Mouse (Mus musculus): ENCODE measurements around the gene 4930516K23Rik. TPM values are rescaled to one million over a fixed set of nuclear protein-coding genes. Genes with fewer than 3 reads are reported as not detected.

The 4930516K23Rik gene
- not detected in 2 replicates for polyA plus RNA-seq (2015; fragmentation: Nextera tagmentation; extraction: Ambion mirVana)

GRCm38 (mm10) chr7:104061345-104061744, at the start of gene 4930516K23Rik:
Gene 4930516K23Rik, minus strand, starts transcription at chr7:104061445.
- no peaks in the 10 kb centered on the region for H3K4me1 ChIP-seq (replicated peaks; ENCODE audit: control insufficient read depth, insufficient read depth, low read length)
- H3K27me3 ChIP-seq (replicated peaks; ENCODE audit: control insufficient read depth, insufficient read depth, low read length): no peaks in the 10 kb centered on the region
- no peak within 1 kb of the TSS for H3K9ac ChIP-seq (replicated peaks; ENCODE audit: low read depth, low read length)
- no peak within 1 kb of the TSS for H3K4me2 ChIP-seq (ENCODE audit: low read length)
- H3K27ac ChIP-seq (ENCODE audit: low read length): no peak within 1 kb of the TSS
- ATAC-seq: no peak
- 57% methylated on average over 2 of the region's 2 CpGs for WGBS
- H3K9me3 ChIP-seq (ENCODE audit: control insufficient read depth, low read length): no peaks in the 10 kb centered on the region
- no peaks in the 10 kb centered on the region for H3K36me3 ChIP-seq (ENCODE audit: control insufficient read depth, insufficient read depth)
- H3K4me3 ChIP-seq (replicated peaks; ENCODE audit: low read length): no peak within 1 kb of the TSS

GRCm38 (mm10) chr7:104104757-104104972, 43.4 kb upstream of the 4930516K23Rik start, which contains the start of gene Olfr646:
Gene Olfr646, plus strand, starts transcription at chr7:104104873.
- Histone ChIP-seq H3K4me1 (replicated peaks; ENCODE audit: control insufficient read depth, insufficient read depth, low read length) (no peaks in the 10 kb centered on the region), H3K27ac (ENCODE audit: low read length) (no peak within 1 kb of the TSS), H3K9ac (replicated peaks; ENCODE audit: low read depth, low read length) (no peak within 1 kb of the TSS), H3K27me3 (replicated peaks; ENCODE audit: control insufficient read depth, insufficient read depth, low read length) (no peaks in the 10 kb centered on the region), H3K4me2 (ENCODE audit: low read length) (no peak within 1 kb of the TSS), H3K9me3 (ENCODE audit: control insufficient read depth, low read length) (no peaks in the 10 kb centered on the region), H3K4me3 (replicated peaks; ENCODE audit: low read length) (no peak within 1 kb of the TSS), H3K36me3 (ENCODE audit: control insufficient read depth, insufficient read depth) (no peaks in the 10 kb centered on the region)
- ATAC-seq: no peak

GRCm38 (mm10) chr7:104103913-104104756, 42.9 kb upstream of the 4930516K23Rik start:
- H3K4me2 ChIP-seq (ENCODE audit: low read length): no peak overlapping the region
- H3K27ac ChIP-seq (ENCODE audit: low read length): no peak overlapping the region
- H3K4me1 ChIP-seq (replicated peaks; ENCODE audit: control insufficient read depth, insufficient read depth, low read length): no peaks in the 10 kb centered on the region
- H3K9me3 ChIP-seq (ENCODE audit: control insufficient read depth, low read length): no peaks in the 10 kb centered on the region
- H3K27me3 ChIP-seq (replicated peaks; ENCODE audit: control insufficient read depth, insufficient read depth, low read length): no peaks in the 10 kb centered on the region
- no peak overlapping the region for H3K9ac ChIP-seq (replicated peaks; ENCODE audit: low read depth, low read length)
- 54% methylated on average over 4 of the region's 4 CpGs for WGBS
- no peaks in the 10 kb centered on the region for H3K36me3 ChIP-seq (ENCODE audit: control insufficient read depth, insufficient read depth)
- H3K4me3 ChIP-seq (replicated peaks; ENCODE audit: low read length): no peak overlapping the region
- ATAC-seq: no peak

GRCm38 (mm10) chr7:104085365-104085764, 24.1 kb upstream of the 4930516K23Rik start, which contains the start of gene Olfr645:
Gene Olfr645, minus strand, starts transcription at chr7:104085465.
- ATAC-seq: no peak
- no peak within 1 kb of the TSS for H3K27ac ChIP-seq (ENCODE audit: low read length)
- H3K36me3 ChIP-seq (ENCODE audit: control insufficient read depth, insufficient read depth): no peaks in the 10 kb centered on the region
- no peaks in the 10 kb centered on the region for H3K9me3 ChIP-seq (ENCODE audit: control insufficient read depth, low read length)
- H3K9ac ChIP-seq (replicated peaks; ENCODE audit: low read depth, low read length): no peak within 1 kb of the TSS
- no peak within 1 kb of the TSS for H3K4me2 ChIP-seq (ENCODE audit: low read length)
- 88% methylated on average over 1 of the region's 1 CpGs for WGBS
- no peaks in the 10 kb centered on the region for H3K27me3 ChIP-seq (replicated peaks; ENCODE audit: control insufficient read depth, insufficient read depth, low read length)
- no peaks in the 10 kb centered on the region for H3K4me1 ChIP-seq (replicated peaks; ENCODE audit: control insufficient read depth, insufficient read depth, low read length)
- no peak within 1 kb of the TSS for H3K4me3 ChIP-seq (replicated peaks; ENCODE audit: low read length)

- no peak for ATAC-seq
- Histone ChIP-seq H3K4me3 (replicated peaks; ENCODE audit: low read length) (no peak within 1 kb of the TSS), H3K4me1 (replicated peaks; ENCODE audit: control insufficient read depth, insufficient read depth, low read length) (no peaks in the 10 kb centered on the region), H3K36me3 (ENCODE audit: control insufficient read depth, insufficient read depth) (no peaks in the 10 kb centered on the region), H3K4me2 (ENCODE audit: low read length) (no peak within 1 kb of the TSS), H3K9ac (replicated peaks; ENCODE audit: low read depth, low read length) (no peak within 1 kb of the TSS), H3K27ac (ENCODE audit: low read length) (no peak within 1 kb of the TSS), H3K9me3 (ENCODE audit: control insufficient read depth, low read length) (0 out of 2 replicates have a peak, but pooled peaks cover 3% of the 10 kb centered on the region), H3K27me3 (replicated peaks; ENCODE audit: control insufficient read depth, insufficient read depth, low read length) (no peaks in the 10 kb centered on the region)
- 70% methylated on average over 2 of the region's 2 CpGs for WGBS
These were observed 10.5 kb upstream of the 4930516K23Rik start, which contains the start of gene Olfr644 for GRCm38 (mm10) chr7:104071769-104072168. Gene Olfr644, minus strand, starts transcription at chr7:104071869.

GRCm38 (mm10) chr7:104059215-104059614, 2.0 kb downstream of the 4930516K23Rik start:
- H3K27me3 ChIP-seq (replicated peaks; ENCODE audit: control insufficient read depth, insufficient read depth, low read length): no peaks in the 10 kb centered on the region
- H3K4me1 ChIP-seq (replicated peaks; ENCODE audit: control insufficient read depth, insufficient read depth, low read length): no peaks in the 10 kb centered on the region
- no peak for ATAC-seq
- no peak overlapping the region for H3K27ac ChIP-seq (ENCODE audit: low read length)
- H3K4me2 ChIP-seq (ENCODE audit: low read length): no peak overlapping the region
- 94% methylated on average over 1 of the region's 1 CpGs for WGBS
- no peak overlapping the region for H3K9ac ChIP-seq (replicated peaks; ENCODE audit: low read depth, low read length)
- H3K9me3 ChIP-seq (ENCODE audit: control insufficient read depth, low read length): no peaks in the 10 kb centered on the region
- no peaks in the 10 kb centered on the region for H3K36me3 ChIP-seq (ENCODE audit: control insufficient read depth, insufficient read depth)
- H3K4me3 ChIP-seq (replicated peaks; ENCODE audit: low read length): no peak overlapping the region

- no peaks in the 10 kb centered on the region for H3K4me1 ChIP-seq (replicated peaks; ENCODE audit: control insufficient read depth, insufficient read depth, low read length)
- no peak for ATAC-seq
- H3K27ac ChIP-seq (ENCODE audit: low read length): no peak within 1 kb of the TSS
- H3K4me3 ChIP-seq (replicated peaks; ENCODE audit: low read length): no peak within 1 kb of the TSS
- no peak within 1 kb of the TSS for H3K9ac ChIP-seq (replicated peaks; ENCODE audit: low read depth, low read length)
- no peaks in the 10 kb centered on the region for H3K27me3 ChIP-seq (replicated peaks; ENCODE audit: control insufficient read depth, insufficient read depth, low read length)
- H3K36me3 ChIP-seq (ENCODE audit: control insufficient read depth, insufficient read depth): no peaks in the 10 kb centered on the region
- H3K4me2 ChIP-seq (ENCODE audit: low read length): no peak within 1 kb of the TSS
- H3K9me3 ChIP-seq (ENCODE audit: control insufficient read depth, low read length): no peaks in the 10 kb centered on the region
- WGBS: 78% methylated on average over 1 of the region's 1 CpGs
These were observed 8.7 kb downstream of the 4930516K23Rik start, which contains the start of gene Olfr642 for GRCm38 (mm10) chr7:104052566-104052965. Gene Olfr642, minus strand, starts transcription at chr7:104052666.

- no peaks in the 10 kb centered on the region for H3K9me3 ChIP-seq (ENCODE audit: control insufficient read depth, low read length)
- H3K4me1 ChIP-seq (replicated peaks; ENCODE audit: control insufficient read depth, insufficient read depth, low read length): no peaks in the 10 kb centered on the region
- no peaks in the 10 kb centered on the region for H3K27me3 ChIP-seq (replicated peaks; ENCODE audit: control insufficient read depth, insufficient read depth, low read length)
- H3K9ac ChIP-seq (replicated peaks; ENCODE audit: low read depth, low read length): no peak overlapping the region
- no peak overlapping the region for H3K4me2 ChIP-seq (ENCODE audit: low read length)
- no peaks in the 10 kb centered on the region for H3K36me3 ChIP-seq (ENCODE audit: control insufficient read depth, insufficient read depth)
- 92% methylated on average over 4 of the region's 4 CpGs for WGBS
- ATAC-seq: no peak
- H3K4me3 ChIP-seq (replicated peaks; ENCODE audit: low read length): no peak overlapping the region
- no peak overlapping the region for H3K27ac ChIP-seq (ENCODE audit: low read length)
These were observed 10.5 kb downstream of the 4930516K23Rik start for GRCm38 (mm10) chr7:104050745-104051144.

DNA sequence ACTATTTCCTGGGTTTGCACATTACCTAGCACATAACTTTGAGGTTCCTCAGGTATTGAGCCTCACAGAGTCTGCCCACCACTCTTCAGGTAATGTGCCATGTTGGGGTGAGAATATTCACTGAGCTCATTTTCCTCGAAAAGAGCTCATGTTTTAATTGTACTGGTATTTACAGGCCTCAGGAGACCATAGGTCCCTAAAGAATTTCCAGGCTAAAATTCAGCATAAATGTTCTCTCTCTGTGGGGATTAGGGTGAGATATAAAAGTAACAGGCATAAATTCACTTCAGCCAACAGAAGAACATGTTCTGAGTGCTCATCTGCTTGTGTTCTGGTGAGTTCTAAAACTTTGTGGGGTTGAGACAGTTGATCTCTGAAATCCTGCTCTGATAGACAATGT, 26.1 kb downstream of the 4930516K23Rik start, which contains the start of gene Olfr641:
Gene Olfr641, plus strand, starts transcription at position 301 of the 400 bp plus-strand sequence.
- no peaks in the 10 kb centered on the region for H3K36me3 ChIP-seq (ENCODE audit: control insufficient read depth, insufficient read depth)
- WGBS: 78% methylated on average over 1 of the region's 1 CpGs

More for the DNA sequence above, 26.1 kb downstream of the 4930516K23Rik start, which contains the start of gene Olfr641:
- Histone ChIP-seq H3K27ac (ENCODE audit: low read length) (no peak within 1 kb of the TSS), H3K9me3 (ENCODE audit: control insufficient read depth, low read length) (peaks cover 2% of the 10 kb centered on the region; the same call in 1 of the 2 replicates), H3K4me2 (ENCODE audit: low read length) (no peak within 1 kb of the TSS), H3K27me3 (replicated peaks; ENCODE audit: control insufficient read depth, insufficient read depth, low read length) (no peaks in the 10 kb centered on the region), H3K4me1 (replicated peaks; ENCODE audit: control insufficient read depth, insufficient read depth, low read length) (no peaks in the 10 kb centered on the region), H3K4me3 (replicated peaks; ENCODE audit: low read length) (no peak within 1 kb of the TSS), H3K9ac (replicated peaks; ENCODE audit: low read depth, low read length) (no peak within 1 kb of the TSS)
- no peak for ATAC-seq

Data from forebrain, embryonic 16.5 days (tissue).